Mouse (Mus musculus) adrenal gland, adult (tissue): ENCODE data around the gene Gm11937.
A peak's percentile ranks its signal among the peaks of the same experiment; 100 is the strongest.

Source experiments
- DNase-seq, 2 experiments: peaks; one replicate each; pipeline ENCODE4 v3.0.0; 2022 to 2023; ENCODE audit warnings: low spot score in 1 of 2; ENCODE audit not compliant: inconsistent age in 2 of 2

Gm11937 gene

GRCm38 (mm10) chr11:99581564-99581963 is 28.4 kb downstream of the Gm11937 start:
- DNase-seq = no peak

DNA sequence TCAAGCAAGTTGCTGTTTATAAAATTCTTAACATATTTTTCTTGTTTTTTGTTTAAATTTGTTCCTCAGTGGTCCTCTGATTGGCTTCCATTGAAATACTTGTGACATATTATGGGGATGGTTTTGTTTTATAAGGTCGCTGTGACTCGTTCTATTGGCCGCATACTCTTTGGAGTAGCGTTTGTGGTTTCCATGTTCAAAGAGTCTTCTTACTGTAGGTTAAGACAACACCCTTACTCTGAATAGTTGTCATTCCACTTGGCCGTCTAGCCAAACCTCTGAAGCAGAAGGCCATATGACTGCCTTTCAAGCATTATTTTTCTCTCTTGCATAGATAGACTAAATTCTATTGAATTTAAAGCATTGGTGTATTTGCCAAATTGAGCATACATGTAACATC is 28.9 kb downstream of the Gm11937 start:
- no peak for DNase-seq

- no peak for DNase-seq
These were observed 29.4 kb downstream of the Gm11937 start, which contains the start of gene Krtap1-5 for GRCm38 (mm10) chr11:99580636-99581035. Gene Krtap1-5 (minus strand): TSS chr11:99581016.

- peak; percentile 50 to 86 for DNase-seq
These were observed 35.9 kb downstream of the Gm11937 start for GRCm38 (mm10) chr11:99574106-99574505.

DNA sequence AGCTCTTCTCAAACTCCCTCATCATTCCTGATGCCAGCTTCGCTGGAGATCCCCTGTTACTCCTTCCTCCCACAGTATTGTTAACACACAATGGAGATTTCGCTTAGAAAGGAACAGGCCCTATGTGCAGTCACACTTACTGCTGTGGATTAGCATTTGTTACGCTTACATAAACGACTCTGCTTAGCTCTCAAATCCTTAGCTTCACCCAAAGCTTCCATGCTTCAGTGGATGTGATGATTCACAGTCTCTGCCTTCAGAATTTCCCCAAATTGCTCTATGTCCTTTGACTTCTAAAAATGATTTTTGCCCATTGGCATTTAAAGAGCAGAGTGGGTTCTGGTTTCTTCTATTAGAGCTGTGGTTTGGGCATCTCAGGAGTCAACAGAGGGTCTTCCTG is 36.8 kb downstream of the Gm11937 start:
- DNase-seq = no peak

GRCm38 (mm10) chr11:99566530-99566929 is 43.5 kb downstream of the Gm11937 start, which contains the start of gene Krtap3-1:
Gene Krtap3-1 (minus strand): TSS chr11:99566630.
- DNase-seq = no peak

GRCm38 (mm10) chr11:99562580-99562979 is 47.4 kb downstream of the Gm11937 start:
- peak in 1 of 2 experiments; percentile 32 for DNase-seq
